Mouse (Mus musculus) myocyte (in vitro differentiated cells): Measurements from ENCODE around the gene Tnip1. TPM values are rescaled to one million over a fixed set of nuclear protein-coding genes. Genes with fewer than 3 reads are reported as not detected.

Experiments used
- H3K27me3 ChIP-seq: one replicate; pipeline ENCODE4 v1.6.1; 2011; ENCODE audit not compliant: control insufficient read depth, insufficient read depth, insufficient read length
- H3K36me3 ChIP-seq: one replicate; pipeline ENCODE4 v1.6.1; 2011; ENCODE audit not compliant: control insufficient read depth, insufficient read depth
- H3K4me2 ChIP-seq: one replicate; pipeline ENCODE4 v1.6.1; 2011; ENCODE audit warnings: low read depth, control low read depth
- H3K4me3 ChIP-seq: one replicate; pipeline ENCODE4 v1.5.1; 2011; ENCODE audit warnings: mild to moderate bottlenecking, control low read depth, moderate library complexity
- H3K79me2 ChIP-seq: one replicate; pipeline ENCODE4 v1.6.1; 2011; ENCODE audit not compliant: control insufficient read depth, insufficient read depth
- H3ac ChIP-seq: one replicate; pipeline ENCODE4 v1.6.1; 2011; ENCODE audit not compliant: control insufficient read depth, insufficient read length
- CEBPB ChIP-seq: IDR thresholded peaks from 2 replicates; pipeline ENCODE4 v1.6.1; 2011; ENCODE audit warnings: mild to moderate bottlenecking, moderate library complexity; ENCODE audit not compliant: poor library complexity, insufficient read depth, severe bottlenecking
- E2F4 ChIP-seq: IDR thresholded peaks from one replicate; pipeline ENCODE4 v1.6.1; 2011; ENCODE audit warnings: mild to moderate bottlenecking, control low read depth, moderate library complexity; ENCODE audit not compliant: insufficient read depth
- MAX ChIP-seq: IDR thresholded peaks from one replicate; pipeline ENCODE4 v1.6.1; 2011; ENCODE audit warnings: low read depth, mild to moderate bottlenecking, control low read depth
- MYOD1 ChIP-seq, 3 experiments: IDR thresholded peaks; one replicate each; pipeline ENCODE4 v1.6.1; 2011; ENCODE audit warnings: control low read depth in 2 of 3, low read depth in 2 of 3, mild to moderate bottlenecking in 2 of 3, moderate library complexity in 1 of 3; ENCODE audit not compliant: insufficient read length in 2 of 3, control insufficient read depth in 1 of 3
- MYOG ChIP-seq, 3 experiments: IDR thresholded peaks; one replicate each; pipeline ENCODE4 v1.6.1; 2011; ENCODE audit warnings: control low read depth in 2 of 3, low read depth in 2 of 3, mild to moderate bottlenecking in 2 of 3; ENCODE audit not compliant: insufficient read length in 2 of 3, control insufficient read depth in 1 of 3, insufficient read depth in 1 of 3
- POLR2A ChIP-seq: IDR thresholded peaks from one replicate; pipeline ENCODE4 v1.6.1; 2011; ENCODE audit warnings: low read depth, mild to moderate bottlenecking, control low read depth, moderate library complexity; ENCODE audit not compliant: insufficient read length
- POLR2AphosphoS2 ChIP-seq: IDR thresholded peaks from one replicate; pipeline ENCODE4 v1.6.1; 2011; ENCODE audit warnings: low read depth, control low read depth; ENCODE audit not compliant: insufficient read length
- REST ChIP-seq: IDR thresholded peaks from one replicate; pipeline ENCODE4 v1.6.1; 2011; ENCODE audit warnings: mild to moderate bottlenecking, control low read depth, moderate library complexity; ENCODE audit not compliant: insufficient read depth, insufficient read length
- SRF ChIP-seq: IDR thresholded peaks from one replicate; pipeline ENCODE4 v1.6.1; 2011; ENCODE audit warnings: low read depth; ENCODE audit not compliant: control insufficient read depth, insufficient read length
- TCF12 ChIP-seq: IDR thresholded peaks from one replicate; pipeline ENCODE4 v1.6.1; 2011; ENCODE audit warnings: mild to moderate bottlenecking, control low read depth; ENCODE audit not compliant: poor library complexity, insufficient read depth, severe bottlenecking
- TCF3 ChIP-seq: IDR thresholded peaks from one replicate; pipeline ENCODE4 v1.6.1; 2011; ENCODE audit warnings: low read depth, control low read depth; ENCODE audit not compliant: insufficient read length
- USF1 ChIP-seq: IDR thresholded peaks from one replicate; pipeline ENCODE4 v1.6.1; 2011; ENCODE audit warnings: low read depth, mild to moderate bottlenecking, control low read depth, moderate library complexity
- polyA plus RNA-seq: library from polyadenylated mRNA; unstranded; fragments of >200 nt; fragmentation: generic; extraction: Trizol; gene quantifications from one replicate; pipeline ENCODE4 v1.2.1, GENCODE M21; 2012; ENCODE audit warnings: missing spikeins

Gene Tnip1
- polyA plus RNA-seq, 1 experiment: 34.5 TPM

DNA sequence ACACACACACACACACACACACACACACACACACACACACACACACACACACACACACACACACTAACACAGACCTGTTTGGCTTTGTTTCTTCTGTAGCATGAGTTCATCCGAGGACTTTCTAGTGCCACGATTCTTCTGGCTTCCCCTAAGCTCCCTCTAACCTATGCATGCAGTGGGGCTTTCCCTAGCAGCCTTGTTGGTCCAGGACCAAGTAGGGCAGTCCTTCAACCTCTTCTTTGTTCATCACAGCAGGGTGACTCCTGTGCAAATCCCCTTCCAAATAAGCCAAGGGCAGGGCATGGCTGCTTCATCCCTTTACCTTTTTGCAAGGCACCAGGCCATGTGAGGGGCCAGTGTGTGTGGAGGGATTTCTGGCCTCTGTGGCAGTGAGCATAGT is 36.0 kb upstream of the Tnip1 start:
- TF ChIP-seq MYOD1 (IDR thresholded peaks at IDR 0.05; ENCODE audit: control insufficient read depth in 1 of 3, insufficient read length in 2 of 3, low read depth in 2 of 3) (no peak), REST (no peak), MYOG (IDR thresholded peaks at IDR 0.05; ENCODE audit: control insufficient read depth in 1 of 3, insufficient read depth in 1 of 3, insufficient read length in 2 of 3, low read depth in 2 of 3) (no peak), POLR2AphosphoS2 (no peak), MAX (no peak), TCF12 (no peak), USF1 (no peak), E2F4 (no peak)
- Histone ChIP-seq H3K4me2 (no peak overlapping the region), H3K27me3 (no peaks in the 10 kb centered on the region), H3K79me2 (no peaks in the 10 kb centered on the region), H3K36me3 (peaks cover 80% of the 10 kb centered on the region), H3K4me3 (no peak overlapping the region), H3ac (no peak overlapping the region)

DNA sequence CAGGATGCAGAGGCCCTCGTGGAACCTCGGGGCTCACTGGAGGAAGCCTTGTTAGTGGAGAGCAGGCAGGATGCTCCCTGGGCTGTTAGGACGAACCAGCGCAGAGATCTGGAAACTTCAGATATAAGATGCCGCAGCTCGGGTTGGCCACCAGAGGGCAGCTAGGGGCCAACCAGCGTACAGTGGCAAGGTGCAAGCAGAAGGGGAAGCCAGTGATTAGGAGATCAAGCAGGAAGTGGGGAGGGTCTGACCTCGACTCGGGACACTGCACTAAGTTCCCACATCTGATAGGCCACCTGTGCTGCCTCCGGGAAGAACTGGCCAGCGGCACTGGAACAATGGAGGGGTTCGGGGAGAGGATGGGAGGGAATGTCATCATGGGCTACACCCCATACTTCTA is 35.6 kb upstream of the Tnip1 start:
- Histone ChIP-seq H3K27me3 (no peaks in the 10 kb centered on the region), H3K4me2 (no peak overlapping the region), H3K4me3 (no peak overlapping the region), H3K79me2 (no peaks in the 10 kb centered on the region), H3K36me3 (peaks cover 78% of the 10 kb centered on the region), H3ac (no peak overlapping the region)
- TF ChIP-seq REST (no peak), TCF3 (no peak), TCF12 (no peak), MAX (no peak), USF1 (no peak), E2F4 (no peak), CEBPB (no peak), MYOD1 (IDR thresholded peaks at IDR 0.05; ENCODE audit: control insufficient read depth in 1 of 3, insufficient read length in 2 of 3, low read depth in 2 of 3) (no peak), SRF (no peak), POLR2AphosphoS2 (no peak), POLR2A (no peak), MYOG (IDR thresholded peaks at IDR 0.05; ENCODE audit: control insufficient read depth in 1 of 3, insufficient read depth in 1 of 3, insufficient read length in 2 of 3, low read depth in 2 of 3) (no peak)

DNA sequence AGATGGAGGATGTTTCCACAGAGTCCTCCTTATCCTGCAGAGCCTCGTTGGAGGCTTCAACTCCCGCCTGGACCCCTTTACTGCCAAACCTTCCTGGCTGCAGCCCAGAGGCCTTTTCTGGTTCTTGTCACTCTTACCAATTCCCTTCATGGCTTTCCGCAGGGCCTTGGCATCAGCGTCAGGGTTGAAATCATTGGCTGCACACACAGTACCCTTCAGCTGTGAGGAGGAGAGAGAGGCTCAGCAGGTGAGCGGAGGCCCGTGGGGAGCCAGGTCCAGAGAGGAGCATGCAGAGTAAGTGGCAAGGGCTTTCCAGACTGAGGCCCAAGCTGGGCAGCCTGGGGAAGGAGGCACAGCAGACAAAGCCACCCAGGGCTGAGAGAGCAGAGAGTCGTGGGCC is 33.5 kb upstream of the Tnip1 start:
- no peak overlapping the region for H3K4me2 ChIP-seq
- no peaks in the 10 kb centered on the region for H3K27me3 ChIP-seq
- no peaks in the 10 kb centered on the region for H3K79me2 ChIP-seq
- TF ChIP-seq USF1 (no peak), TCF12 (no peak), POLR2AphosphoS2 (no peak), SRF (no peak), E2F4 (no peak), TCF3 (no peak), REST (no peak), CEBPB (no peak)
- H3ac ChIP-seq: no peak overlapping the region
- H3K36me3 ChIP-seq: peaks cover 69% of the 10 kb centered on the region
- H3K4me3 ChIP-seq: no peak overlapping the region

DNA sequence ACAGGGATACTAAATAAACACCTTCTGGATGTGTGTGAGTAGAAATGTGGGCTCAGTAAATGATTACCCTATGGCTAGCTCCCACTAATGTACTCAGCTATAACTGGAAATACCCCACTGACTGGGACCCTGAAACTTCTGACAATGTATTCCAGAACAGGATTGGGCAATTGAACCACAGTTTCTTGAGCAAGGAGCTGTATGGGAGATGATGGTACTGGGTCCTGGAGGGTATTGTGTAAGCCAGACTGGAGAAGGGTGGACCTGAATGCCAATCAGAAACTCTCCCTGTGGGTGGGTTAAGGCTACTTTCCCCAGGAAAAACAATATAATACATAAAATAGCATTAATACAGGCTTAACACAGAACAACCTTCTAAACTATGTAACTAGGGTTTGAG is 27.2 kb upstream of the Tnip1 start:
- no peak overlapping the region for H3K4me2 ChIP-seq
- no peaks in the 10 kb centered on the region for H3K79me2 ChIP-seq
- H3K4me3 ChIP-seq: no peak overlapping the region
- TF ChIP-seq E2F4: no peak
- no peak for TF ChIP-seq REST
- TF ChIP-seq TCF12: no peak
- no peak for TF ChIP-seq POLR2AphosphoS2
- TF ChIP-seq TCF3: no peak
- TF ChIP-seq MYOD1 (IDR thresholded peaks at IDR 0.05; ENCODE audit: control insufficient read depth in 1 of 3, insufficient read length in 2 of 3, low read depth in 2 of 3): no peak
- no peak for TF ChIP-seq USF1
- no peak for TF ChIP-seq POLR2A
- no peak for TF ChIP-seq CEBPB
- TF ChIP-seq MAX: no peak
- no peak for TF ChIP-seq MYOG (IDR thresholded peaks at IDR 0.05; ENCODE audit: control insufficient read depth in 1 of 3, insufficient read depth in 1 of 3, insufficient read length in 2 of 3, low read depth in 2 of 3)
- no peak for TF ChIP-seq SRF
- no peaks in the 10 kb centered on the region for H3K27me3 ChIP-seq
- H3K36me3 ChIP-seq: peaks cover 45% of the 10 kb centered on the region
- no peak overlapping the region for H3ac ChIP-seq

DNA sequence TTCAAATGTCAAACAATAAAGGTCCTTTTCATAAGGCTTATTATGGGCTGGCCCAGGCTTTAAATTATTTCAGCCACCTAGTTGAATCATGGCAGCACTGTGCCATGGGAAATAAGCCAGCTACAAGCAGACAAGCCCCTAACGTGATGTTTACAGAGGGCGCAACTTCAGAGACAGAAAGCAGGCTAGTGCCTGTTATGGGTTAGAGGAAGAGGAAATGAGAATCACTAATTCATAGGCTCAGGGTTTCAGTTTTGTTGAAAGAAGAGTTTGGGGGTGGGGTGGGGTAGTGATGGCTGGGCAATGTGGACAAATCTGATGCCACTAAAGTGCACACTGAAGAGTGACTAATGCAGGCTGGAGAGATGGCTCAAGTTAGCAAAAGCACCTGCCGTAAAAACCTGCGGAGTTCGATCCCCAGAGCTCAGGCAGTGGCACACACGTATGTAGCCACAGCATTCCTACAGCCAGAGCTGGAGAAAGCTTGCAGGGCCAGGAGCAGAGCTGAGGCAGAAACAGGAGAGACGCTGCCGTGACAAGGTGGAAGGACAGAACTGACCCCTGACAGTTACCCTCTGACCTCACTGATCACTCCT is 26.1 kb upstream of the Tnip1 start:
- H3ac ChIP-seq: no peak overlapping the region
- TF ChIP-seq POLR2AphosphoS2: peak; percentile 55
- no peak for TF ChIP-seq TCF3
- H3K4me3 ChIP-seq: no peak overlapping the region
- H3K36me3 ChIP-seq: peaks cover 40% of the 10 kb centered on the region
- H3K79me2 ChIP-seq: no peaks in the 10 kb centered on the region
- no peak overlapping the region for H3K4me2 ChIP-seq
- no peaks in the 10 kb centered on the region for H3K27me3 ChIP-seq
